Mouse (Mus musculus): ENCODE results near the gene Wdr38. TPM values are rescaled to one million over a fixed set of nuclear protein-coding genes. Genes with fewer than 3 reads are reported as not detected.

Wdr38 gene
- polyA plus RNA-seq (2016; fragmentation: Nextera tagmentation; extraction: Ambion mirVana) = 0.91 and 1.0 TPM in 2 replicates

DNA sequence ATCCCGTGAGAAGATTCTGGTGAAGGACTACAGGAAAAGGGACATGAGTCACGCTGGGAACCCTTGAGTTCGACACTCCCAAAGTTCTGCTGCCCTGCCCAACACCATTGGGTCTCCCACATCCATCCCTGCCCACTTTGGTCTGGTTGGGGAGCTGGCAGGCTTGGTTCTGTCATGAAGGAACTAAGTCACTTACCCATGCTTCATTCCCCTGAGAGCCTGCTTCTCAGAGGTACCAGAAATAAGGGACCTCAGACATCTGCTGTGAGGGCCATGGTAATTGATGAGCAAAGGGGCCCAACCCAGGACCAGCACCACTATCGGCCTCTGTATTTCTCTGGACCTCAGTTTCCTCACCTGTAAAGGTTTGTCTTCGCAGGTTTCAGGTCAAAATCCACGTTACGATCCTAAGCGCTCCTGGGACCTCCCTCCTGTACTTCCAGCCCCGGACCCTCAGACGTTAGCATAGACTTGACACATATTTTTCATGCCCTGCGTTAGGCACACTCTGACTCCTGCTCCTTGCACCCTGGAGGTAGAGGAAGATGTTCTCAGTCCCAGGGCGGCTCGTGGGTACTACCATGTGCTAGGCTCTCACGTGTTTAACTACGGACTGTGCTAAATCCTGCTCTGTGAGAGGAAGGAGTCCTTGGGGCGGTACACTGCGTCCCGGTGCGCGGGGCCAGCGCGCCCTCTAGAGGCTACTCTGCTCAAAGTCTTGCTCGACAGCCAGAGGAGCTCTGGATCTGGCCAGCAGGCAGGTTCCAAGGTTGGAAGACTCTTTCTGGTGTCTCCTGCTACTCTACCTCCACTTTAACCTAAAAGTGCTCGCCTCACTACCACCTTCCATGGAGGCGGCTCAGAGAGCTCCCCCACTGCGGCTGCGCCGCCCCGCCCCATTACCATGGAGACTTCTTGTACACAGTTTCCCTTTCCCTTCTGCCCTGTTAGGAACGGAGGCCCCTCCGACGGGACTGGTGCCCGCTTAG, at the start of gene Wdr38:
Wdr38 (plus strand) TSS at position 91 of the 989 bp plus-strand sequence.
- peak; percentile 89 for ATAC-seq (ENCODE audit: insufficient number of reproducible peaks, low FRiP score)
- peak within 1 kb of the TSS; percentile 50 for H3K4me3 ChIP-seq
- H3K4me1 ChIP-seq (replicated peaks) = peaks cover 21% of the 10 kb centered on the region
- H3K9ac ChIP-seq = peak within 1 kb of the TSS; percentile 71
- WGBS = 11% methylated on average over 33 of the region's 33 CpGs
- H3K9me3 ChIP-seq (replicated peaks) = no peaks in the 10 kb centered on the region
- H3K4me2 ChIP-seq = peak within 1 kb of the TSS; percentile 73
- peaks cover 32% of the 10 kb centered on the region for H3K36me3 ChIP-seq
- no peaks in the 10 kb centered on the region for H3K27me3 ChIP-seq (replicated peaks)
- 0 out of 2 replicates have a peak within 1 kb of the TSS, but pooled peaks have one; percentile 28 for H3K27ac ChIP-seq (ENCODE audit: poor library complexity, severe bottlenecking)

DNA sequence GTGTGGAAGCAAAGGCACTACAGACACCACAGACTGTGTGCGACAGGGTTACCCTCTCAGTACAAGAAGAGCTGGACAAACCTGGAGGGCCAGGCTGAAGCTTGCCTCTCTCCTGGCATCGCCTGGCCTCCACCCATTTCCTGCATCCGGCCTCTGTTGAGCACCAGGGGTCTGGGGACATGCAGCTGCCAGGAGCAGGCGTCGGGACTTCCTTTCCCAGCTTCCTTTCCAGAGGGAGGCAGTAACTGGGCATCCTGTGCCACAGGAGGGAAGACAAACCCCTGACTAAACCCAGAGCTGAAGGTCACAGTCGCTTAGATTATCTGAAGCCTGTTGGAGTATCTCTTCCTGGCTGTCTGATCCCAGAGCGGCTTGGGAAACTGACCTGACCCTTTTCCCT, 49.7 kb upstream of the Wdr38 start:
- Histone ChIP-seq H3K4me2 (no peak overlapping the region), H3K9me3 (replicated peaks) (no peaks in the 10 kb centered on the region), H3K9ac (no peak overlapping the region), H3K4me3 (no peak overlapping the region), H3K27ac (ENCODE audit: poor library complexity, severe bottlenecking) (0 out of 2 replicates have a peak overlapping the region, but pooled peaks have one; percentile 32), H3K4me1 (replicated peaks) (peaks cover 27% of the 10 kb centered on the region), H3K36me3 (no peaks in the 10 kb centered on the region), H3K27me3 (replicated peaks) (no peaks in the 10 kb centered on the region)
- WGBS = 47% methylated on average over 7 of the region's 7 CpGs
- peak; percentile 38 for ATAC-seq (ENCODE audit: insufficient number of reproducible peaks, low FRiP score)

DNA sequence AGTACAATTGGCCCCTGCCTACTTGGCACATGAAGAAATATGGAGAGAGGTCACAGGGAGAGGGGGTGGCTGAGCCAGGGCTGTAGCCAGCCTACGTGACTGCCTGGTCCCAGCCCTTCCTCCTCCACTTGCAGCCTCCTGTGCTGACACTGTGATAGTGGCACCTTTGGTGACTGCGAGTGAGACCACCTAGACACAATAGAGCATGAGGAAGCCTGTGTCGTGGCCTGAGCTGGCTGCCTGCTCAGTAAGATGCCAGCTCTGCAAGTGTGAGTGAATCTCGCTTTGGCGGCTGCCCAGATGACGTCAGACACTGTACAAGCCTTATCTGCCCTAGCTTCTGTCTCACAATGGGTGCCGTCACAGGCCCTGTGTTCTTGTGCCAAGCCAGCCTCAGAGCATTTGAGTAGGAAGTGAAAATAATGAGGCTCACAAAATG, 47.0 kb upstream of the Wdr38 start:
- WGBS = 26% methylated on average over 7 of the region's 7 CpGs
- H3K27me3 ChIP-seq (replicated peaks) = no peaks in the 10 kb centered on the region
- no peak overlapping the region for H3K4me3 ChIP-seq
- H3K9me3 ChIP-seq (replicated peaks) = no peaks in the 10 kb centered on the region
- H3K9ac ChIP-seq = no peak overlapping the region
- no peaks in the 10 kb centered on the region for H3K36me3 ChIP-seq
- peak overlapping the region; percentile 65 for H3K27ac ChIP-seq (ENCODE audit: poor library complexity, severe bottlenecking)
- ATAC-seq (ENCODE audit: insufficient number of reproducible peaks, low FRiP score) = peak; percentile 86
- H3K4me1 ChIP-seq (replicated peaks) = peaks cover 27% of the 10 kb centered on the region
- H3K4me2 ChIP-seq = peak overlapping the region; percentile 13

DNA sequence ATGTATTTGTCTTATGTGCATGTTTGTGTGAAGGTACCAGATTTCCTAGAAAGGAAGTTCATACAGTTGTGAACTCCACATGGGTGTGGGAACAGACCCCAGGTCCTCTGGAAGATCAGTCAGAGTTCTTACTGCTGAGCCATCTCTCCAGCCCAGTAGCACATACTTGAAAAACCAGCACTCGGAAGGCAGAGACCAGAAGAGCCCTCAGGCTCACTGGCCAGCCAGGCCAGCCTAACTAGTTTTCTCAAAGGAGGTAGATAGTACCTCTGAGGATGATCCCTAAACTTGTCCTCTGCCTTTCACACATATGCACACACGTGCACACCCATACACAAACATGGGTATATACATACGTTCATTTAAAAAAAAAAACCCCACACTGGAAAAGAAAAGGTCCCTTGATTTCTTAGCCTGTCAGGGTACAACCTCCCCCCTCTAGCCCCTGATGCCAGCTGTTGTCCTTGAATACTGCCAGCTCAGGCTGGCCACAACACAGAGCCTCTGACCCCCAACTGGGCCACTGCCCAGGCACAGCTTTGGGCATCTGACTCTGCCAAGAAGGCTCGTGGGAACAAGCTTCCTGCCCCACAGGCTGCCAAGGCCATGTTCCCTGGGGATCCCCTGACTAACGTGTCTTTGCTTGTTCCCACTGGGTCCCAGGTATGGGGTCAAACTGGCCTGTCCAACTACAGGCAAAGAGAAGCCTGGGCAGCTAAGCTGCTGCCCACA, 44.0 kb upstream of the Wdr38 start:
- no peak for ATAC-seq (ENCODE audit: insufficient number of reproducible peaks, low FRiP score)

DNA sequence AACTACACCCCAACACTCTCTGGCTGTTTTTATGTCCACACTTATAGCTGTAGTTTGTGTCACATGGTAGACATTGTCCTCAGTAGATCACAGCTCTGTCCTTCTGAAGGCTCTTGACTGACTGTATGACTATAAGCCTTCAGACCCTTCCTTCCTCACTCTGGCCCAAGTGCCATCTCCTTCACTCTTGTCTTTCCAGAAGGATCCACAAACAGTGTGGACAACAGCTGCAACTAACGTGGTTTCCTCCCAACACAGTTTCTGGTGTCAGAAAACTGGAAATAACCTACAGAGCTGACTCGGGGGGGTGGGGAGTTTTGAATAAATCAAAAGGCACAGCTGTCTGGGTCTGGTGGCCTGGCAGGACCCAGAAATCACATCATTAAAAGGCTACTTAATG, 41.2 kb upstream of the Wdr38 start:
- Histone ChIP-seq H3K9ac (no peak overlapping the region), H3K9me3 (replicated peaks) (peaks cover 3% of the 10 kb centered on the region; the same call in 1 of the 2 replicates), H3K4me3 (no peak overlapping the region), H3K27ac (ENCODE audit: poor library complexity, severe bottlenecking) (no peak overlapping the region), H3K36me3 (peaks cover 6% of the 10 kb centered on the region; the same call in 1 of the 2 replicates), H3K4me2 (no peak overlapping the region), H3K27me3 (replicated peaks) (no peaks in the 10 kb centered on the region), H3K4me1 (replicated peaks) (peaks cover 7% of the 10 kb centered on the region)
- no peak for ATAC-seq (ENCODE audit: insufficient number of reproducible peaks, low FRiP score)
- WGBS = 71% methylated on average over 2 of the region's 2 CpGs

More for the DNA sequence above, 44.0 kb upstream of the Wdr38 start:
- no peak overlapping the region for H3K9ac ChIP-seq
- no peak overlapping the region for H3K4me3 ChIP-seq
- WGBS = 68% methylated on average over 5 of the region's 5 CpGs
- H3K4me2 ChIP-seq = no peak overlapping the region
- H3K36me3 ChIP-seq = no peaks in the 10 kb centered on the region
- H3K4me1 ChIP-seq (replicated peaks) = peaks cover 23% of the 10 kb centered on the region
- H3K27ac ChIP-seq (ENCODE audit: poor library complexity, severe bottlenecking) = no peak overlapping the region
- H3K27me3 ChIP-seq (replicated peaks) = no peaks in the 10 kb centered on the region
- peaks cover 3% of the 10 kb centered on the region; the same call in 1 of the 2 replicates for H3K9me3 ChIP-seq (replicated peaks)

GRCm38 (mm10) chr2:38957671-38958223, 39.5 kb upstream of the Wdr38 start:
- WGBS = 61% methylated on average over 5 of the region's 5 CpGs
- Histone ChIP-seq H3K4me2 (no peak overlapping the region), H3K9me3 (replicated peaks) (peaks cover 3% of the 10 kb centered on the region; the same call in 1 of the 2 replicates), H3K9ac (no peak overlapping the region), H3K4me3 (no peak overlapping the region), H3K36me3 (peaks cover 6% of the 10 kb centered on the region; the same call in 1 of the 2 replicates), H3K27me3 (replicated peaks) (no peaks in the 10 kb centered on the region), H3K27ac (ENCODE audit: poor library complexity, severe bottlenecking) (0 out of 2 replicates have a peak overlapping the region, but pooled peaks have one; percentile 18), H3K4me1 (replicated peaks) (no peaks in the 10 kb centered on the region)
- 0 out of 2 replicates have a peak, but pooled peaks have one; percentile 33 for ATAC-seq (ENCODE audit: insufficient number of reproducible peaks, low FRiP score)

DNA sequence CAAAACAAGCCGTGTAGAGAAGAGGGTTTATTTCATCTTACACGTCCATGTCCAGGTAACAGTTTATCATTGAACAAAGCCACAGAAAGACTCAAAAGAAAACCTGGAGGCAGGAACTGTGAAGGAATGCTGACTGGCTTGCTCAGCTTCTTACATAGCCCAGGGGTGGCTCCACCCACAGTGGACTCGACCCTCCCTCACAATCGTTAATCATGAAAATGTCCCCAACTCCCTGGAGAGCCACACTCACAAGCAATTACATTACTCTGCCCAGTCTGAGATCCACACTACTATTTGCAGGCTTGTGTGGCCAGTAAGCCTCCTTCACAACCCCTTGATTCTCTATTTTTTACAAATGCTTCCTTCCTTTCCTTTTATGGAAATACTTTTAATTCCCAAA, 33.1 kb upstream of the Wdr38 start:
- H3K27ac ChIP-seq (ENCODE audit: poor library complexity, severe bottlenecking) = no peak overlapping the region
- no peaks in the 10 kb centered on the region for H3K9me3 ChIP-seq (replicated peaks)
- H3K9ac ChIP-seq = no peak overlapping the region
- WGBS = 34% methylated on average over 4 of the region's 4 CpGs
- H3K4me1 ChIP-seq (replicated peaks) = no peaks in the 10 kb centered on the region
- H3K36me3 ChIP-seq = peaks cover 6% of the 10 kb centered on the region; the same call in 1 of the 2 replicates
- no peak for ATAC-seq (ENCODE audit: insufficient number of reproducible peaks, low FRiP score)
- no peaks in the 10 kb centered on the region for H3K27me3 ChIP-seq (replicated peaks)
- no peak overlapping the region for H3K4me2 ChIP-seq
- H3K4me3 ChIP-seq = no peak overlapping the region

- H3K27me3 ChIP-seq (replicated peaks) = 0 out of 2 replicates have a peak, but pooled peaks cover 4% of the 10 kb centered on the region
- no peaks in the 10 kb centered on the region for H3K9me3 ChIP-seq (replicated peaks)
- H3K4me2 ChIP-seq = no peak overlapping the region
- no peak overlapping the region for H3K27ac ChIP-seq (ENCODE audit: poor library complexity, severe bottlenecking)
- no peak overlapping the region for H3K9ac ChIP-seq
- H3K36me3 ChIP-seq = no peaks in the 10 kb centered on the region
- H3K4me1 ChIP-seq (replicated peaks) = 0 out of 2 replicates have a peak, but pooled peaks cover 3% of the 10 kb centered on the region
- no peak for ATAC-seq (ENCODE audit: insufficient number of reproducible peaks, low FRiP score)
- H3K4me3 ChIP-seq = no peak overlapping the region
- 84% methylated on average over 2 of the region's 2 CpGs for WGBS
Measured at GRCm38 (mm10) chr2:38969650-38970049, 27.6 kb upstream of the Wdr38 start.

- WGBS = 68% methylated on average over 5 of the region's 5 CpGs
Measured at GRCm38 (mm10) chr2:38970057-38970456, 27.2 kb upstream of the Wdr38 start.

DNA sequence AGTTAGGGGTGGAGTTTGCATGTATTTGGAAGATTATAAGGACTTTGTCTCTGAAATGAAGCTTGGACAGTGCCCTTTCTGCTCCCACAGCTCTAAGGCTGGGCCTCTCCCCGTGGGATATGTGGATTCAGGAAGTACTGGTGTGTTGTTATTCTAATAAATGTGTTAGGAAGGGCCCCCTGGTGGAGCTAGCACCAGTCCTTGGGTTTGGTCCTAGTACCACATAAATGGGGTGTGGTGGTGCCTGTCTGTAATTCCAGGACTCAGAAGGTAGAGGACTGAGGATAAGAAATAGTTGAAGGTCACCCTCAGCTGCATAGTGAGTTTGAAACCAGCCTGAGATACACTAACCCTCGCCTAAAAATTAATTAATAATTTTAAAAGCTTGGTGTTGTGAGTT, 24.1 kb upstream of the Wdr38 start:
- H3K4me2 ChIP-seq = no peak overlapping the region
- 30% methylated on average over 2 of the region's 2 CpGs for WGBS
- H3K27me3 ChIP-seq (replicated peaks) = 0 out of 2 replicates have a peak, but pooled peaks cover 4% of the 10 kb centered on the region
- ATAC-seq (ENCODE audit: insufficient number of reproducible peaks, low FRiP score) = no peak
- H3K4me1 ChIP-seq (replicated peaks) = 0 out of 2 replicates have a peak, but pooled peaks cover 3% of the 10 kb centered on the region
- H3K27ac ChIP-seq (ENCODE audit: poor library complexity, severe bottlenecking) = no peak overlapping the region
- H3K9me3 ChIP-seq (replicated peaks) = no peaks in the 10 kb centered on the region
- no peaks in the 10 kb centered on the region for H3K36me3 ChIP-seq
- H3K9ac ChIP-seq = no peak overlapping the region
- H3K4me3 ChIP-seq = no peak overlapping the region

More at GRCm38 (mm10) chr2:38970057-38970456, 27.2 kb upstream of the Wdr38 start:
- Histone ChIP-seq H3K4me1 (replicated peaks) (0 out of 2 replicates have a peak, but pooled peaks cover 3% of the 10 kb centered on the region), H3K9ac (no peak overlapping the region), H3K4me2 (no peak overlapping the region), H3K36me3 (no peaks in the 10 kb centered on the region), H3K27ac (ENCODE audit: poor library complexity, severe bottlenecking) (no peak overlapping the region), H3K9me3 (replicated peaks) (no peaks in the 10 kb centered on the region), H3K4me3 (no peak overlapping the region), H3K27me3 (replicated peaks) (0 out of 2 replicates have a peak, but pooled peaks cover 4% of the 10 kb centered on the region)
- ATAC-seq (ENCODE audit: insufficient number of reproducible peaks, low FRiP score) = no peak

Measured in heart, embryonic 12.5 days (tissue).